ENCODE assay signal across 8 mouse cellular contexts in the genomic region with DNA sequence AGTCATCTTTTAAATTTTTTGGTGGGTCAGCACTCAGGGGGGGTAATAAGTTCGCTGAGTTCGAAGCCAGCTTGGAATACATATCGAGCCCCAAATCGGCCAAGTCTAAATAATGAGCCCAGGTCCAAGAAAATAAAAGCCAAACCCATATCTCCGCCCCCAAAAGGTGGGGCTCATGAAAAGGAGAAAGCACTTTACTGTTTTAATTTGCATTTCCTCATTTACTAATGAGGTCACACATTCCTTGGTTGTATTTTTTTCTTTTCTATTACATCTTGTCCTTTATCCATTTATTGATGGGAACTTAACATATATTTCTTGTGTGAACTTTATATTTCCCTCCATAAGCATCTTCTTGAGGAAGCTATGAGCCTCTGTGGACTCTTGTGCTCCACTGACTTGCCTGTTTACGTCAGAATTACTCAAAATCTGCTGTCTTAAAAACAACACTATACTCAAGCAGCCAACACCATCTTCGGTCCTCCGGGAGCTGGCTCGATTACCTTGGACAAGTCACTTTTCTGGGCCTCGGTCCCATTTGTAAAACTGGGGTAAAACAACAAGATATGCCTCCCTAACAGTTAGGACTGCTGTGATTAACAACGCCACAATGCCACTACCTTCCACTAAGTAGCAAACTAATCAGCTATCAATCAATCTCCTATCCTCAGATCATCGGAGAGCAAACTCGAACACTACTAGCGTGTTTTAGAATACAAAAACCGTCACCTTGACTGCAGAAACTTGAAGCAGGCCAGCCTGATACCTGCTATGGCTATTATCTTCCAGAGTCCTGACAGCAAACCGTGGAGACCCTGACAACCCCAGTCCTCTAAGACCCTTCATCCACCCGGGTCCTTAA. TPM values are rescaled to one million over a fixed set of nuclear protein-coding genes. Genes with fewer than 3 reads are reported as not detected.
DNase-seq lines count a peak whose midpoint lies in the region; ATAC-seq and TF ChIP-seq lines count a peak whose summit lies in the region.

No protein-coding gene starts in this region.

- DNase-seq in testis, postnatal 14 days (ENCODE audit: low spot score) = no peak
- DNase-seq in c-Kit-positive CD71-positive TER-119-positive erythroid progenitor cells, embryonic 14.5 days (ENCODE audit: low spot score) = peak; percentile 43
- no peak for DNase-seq in hindbrain, embryonic 14.5 days (ENCODE audit: low spot score)
- peak; percentile 47 for DNase-seq in splenic B cell, adult 2 months (ENCODE audit: low read depth, low spot score)
- no peak for DNase-seq in gastrocnemius, adult 18-20 months (ENCODE audit: low spot score)
- no peak for DNase-seq in adrenal gland, postnatal 4 days (ENCODE audit: low spot score in 2 of 2)

- no peaks in the 10 kb centered on the region for H3K36me3 ChIP-seq in testis, adult 2 months (ENCODE audit: control insufficient read depth, insufficient read depth, low read length)
- H3K36me3 ChIP-seq in hindbrain, embryonic 14.5 days (replicated peaks; ENCODE audit: control insufficient read depth, insufficient read depth) = no peaks in the 10 kb centered on the region
- H3K36me3 ChIP-seq in lung, embryonic 15.5 days = no peaks in the 10 kb centered on the region
- no peaks in the 10 kb centered on the region for H3K36me3 ChIP-seq in splenic B cell, adult 2 months (ENCODE audit: control insufficient read depth, insufficient read depth, low read length, poor library complexity, severe bottlenecking)

- 25% methylated on average over 17 of the region's 17 CpGs for WGBS in hindbrain, embryonic 14.5 days
- 24% methylated on average over 17 of the region's 17 CpGs for WGBS in lung, embryonic 15.5 days

- no peak for TF ChIP-seq POLR2A in testis, adult 2 months (IDR thresholded peaks at IDR 0.05; ENCODE audit: control insufficient read depth, low read depth, low read length)

- TF ChIP-seq CTCF in testis, adult 2 months (IDR thresholded peaks at IDR 0.05; ENCODE audit: control insufficient read depth, insufficient read depth, insufficient replicate concordance, low read depth, low read length) = no peak

- H3K27ac ChIP-seq in testis, adult 2 months (ENCODE audit: control insufficient read depth, insufficient read depth, low read depth, low read length) = peak overlapping the region; percentile 96
- peak overlapping the region; percentile 97 for H3K27ac ChIP-seq in hindbrain, embryonic 14.5 days
- H3K27ac ChIP-seq in lung, embryonic 15.5 days = peak overlapping the region; percentile 96

- peaks cover 6% of the 10 kb centered on the region for H3K4me1 ChIP-seq in testis, adult 2 months (ENCODE audit: control insufficient read depth, insufficient read depth, low read length)
- H3K4me1 ChIP-seq in hindbrain, embryonic 14.5 days (replicated peaks; ENCODE audit: control insufficient read depth, insufficient read depth, low read length) = peaks cover 40% of the 10 kb centered on the region
- H3K4me1 ChIP-seq in lung, embryonic 15.5 days = peaks cover 37% of the 10 kb centered on the region

- peak overlapping the region; percentile 87 for H3K9ac ChIP-seq in hindbrain, embryonic 14.5 days
- peak overlapping the region; percentile 89 for H3K9ac ChIP-seq in lung, embryonic 15.5 days

- H3K4me3 ChIP-seq in testis, adult 2 months (ENCODE audit: control insufficient read depth, low read depth, low read length) = peak overlapping the region; percentile 84
- H3K4me3 ChIP-seq in hindbrain, embryonic 14.5 days (replicated peaks; ENCODE audit: low read length) = peak overlapping the region; percentile 85
- peak overlapping the region; percentile 85 for H3K4me3 ChIP-seq in lung, embryonic 15.5 days

- no peak for ATAC-seq in hindbrain, embryonic 14.5 days (ENCODE audit: low FRiP score)
- no peak for ATAC-seq in lung, embryonic 15.5 days (ENCODE audit: borderline replicate concordance, extremely low read depth, low FRiP score, low TSS enrichment)

- H3K9me3 ChIP-seq in hindbrain, embryonic 14.5 days (ENCODE audit: control insufficient read depth, low read length) = no peaks in the 10 kb centered on the region
- no peaks in the 10 kb centered on the region for H3K9me3 ChIP-seq in lung, embryonic 15.5 days

- H3K4me2 ChIP-seq in hindbrain, embryonic 14.5 days (replicated peaks) = peak overlapping the region; percentile 85
- H3K4me2 ChIP-seq in lung, embryonic 15.5 days = peak overlapping the region; percentile 76

- no peaks in the 10 kb centered on the region for H3K27me3 ChIP-seq in testis, adult 2 months (ENCODE audit: control insufficient read depth, insufficient read depth, low read length)
- no peaks in the 10 kb centered on the region for H3K27me3 ChIP-seq in hindbrain, embryonic 14.5 days (ENCODE audit: control insufficient read depth, insufficient read depth, low read length)
- no peaks in the 10 kb centered on the region for H3K27me3 ChIP-seq in lung, embryonic 15.5 days
- no peaks in the 10 kb centered on the region for H3K27me3 ChIP-seq in splenic B cell, adult 2 months (ENCODE audit: control insufficient read depth, insufficient read depth, low read length, poor library complexity, severe bottlenecking)

RNA-seq across cellular contexts. Expression of gene Btbd1, which starts 1.2 kb away (rescaled TPM):
- polyA plus RNA-seq in testis, adult 2 months (2012; rRNA removed) = 183 and 202 TPM in 2 replicates
- polyA plus RNA-seq in hindbrain, embryonic 14.5 days (2014; fragmentation: Nextera tagmentation; extraction: Ambion mirVana) = 132 and 145 TPM in 2 replicates
- polyA plus RNA-seq in lung, embryonic 15.5 days (2015; fragmentation: Nextera tagmentation; extraction: Ambion mirVana) = 64.6 and 68.4 TPM in 2 replicates
- 100 to 1,000 TPM; 163 to 167 TPM for total RNA-seq in gastrocnemius, adult 18-20 months (2021)
- total RNA-seq in adrenal gland, postnatal 4 days (2021) = 100 to 1,000 TPM; 101 to 102 TPM

RNA-seq across cellular contexts. Expression of gene Gm10160, which starts 27.6 kb away (rescaled TPM):
- polyA plus RNA-seq in testis, adult 2 months (2012; rRNA removed) = not detected in 2 replicates
- polyA plus RNA-seq in hindbrain, embryonic 14.5 days (2014; fragmentation: Nextera tagmentation; extraction: Ambion mirVana) = not detected in 2 replicates
- polyA plus RNA-seq in lung, embryonic 15.5 days (2015; fragmentation: Nextera tagmentation; extraction: Ambion mirVana) = not detected in 2 replicates
- total RNA-seq in gastrocnemius, adult 18-20 months (2021) = not detected
- total RNA-seq in adrenal gland, postnatal 4 days (2021) = not detected

RNA-seq across cellular contexts. Expression of gene Tm6sf1, which starts 30.8 kb away (rescaled TPM):
- 5.7 and 9.5 TPM in 2 replicates for polyA plus RNA-seq in testis, adult 2 months (2012; rRNA removed)
- 14.7 and 15.0 TPM in 2 replicates for polyA plus RNA-seq in hindbrain, embryonic 14.5 days (2014; fragmentation: Nextera tagmentation; extraction: Ambion mirVana)
- 14.7 and 18.0 TPM in 2 replicates for polyA plus RNA-seq in lung, embryonic 15.5 days (2015; fragmentation: Nextera tagmentation; extraction: Ambion mirVana)
- total RNA-seq in gastrocnemius, adult 18-20 months (2021) = 1 to 10 TPM; 6.1 to 7.8 TPM
- 10 to 100 TPM; 15.2 to 16.3 TPM for total RNA-seq in adrenal gland, postnatal 4 days (2021)

RNA-seq across cellular contexts. Expression of gene 3110040N11Rik, which starts 38.8 kb away (rescaled TPM):
- polyA plus RNA-seq in testis, adult 2 months (2012; rRNA removed) = 12.8 and 15.4 TPM in 2 replicates
- 43.3 and 45.5 TPM in 2 replicates for polyA plus RNA-seq in hindbrain, embryonic 14.5 days (2014; fragmentation: Nextera tagmentation; extraction: Ambion mirVana)
- polyA plus RNA-seq in lung, embryonic 15.5 days (2015; fragmentation: Nextera tagmentation; extraction: Ambion mirVana) = 50.2 and 52.7 TPM in 2 replicates
- total RNA-seq in gastrocnemius, adult 18-20 months (2021) = 10 to 100 TPM; 21.9 to 23.7 TPM
- 10 to 100 TPM; 36.2 to 42.9 TPM for total RNA-seq in adrenal gland, postnatal 4 days (2021)

Comparison
In these comparisons a context has a peak if more than half of its experiments do, and no peak if none do; other contexts are left out.
1. DNase-seq: peak in c-Kit-positive CD71-positive TER-119-positive erythroid progenitor cells, embryonic 14.5 days (single experiment) and splenic B cell, adult 2 months (single experiment); none in testis, postnatal 14 days (single experiment), hindbrain, embryonic 14.5 days (single experiment), gastrocnemius, adult 18-20 months (single experiment) and adrenal gland, postnatal 4 days (0 of 2).
2. Peak in every context shown above with its lines, with median percentiles within 50 percentile points of each other: H3K27ac ChIP-seq and H3K4me3 ChIP-seq.